Mouse (Mus musculus): Measurements from ENCODE around the gene Zfp30.
A peak's percentile ranks its signal among the peaks of the same experiment; 100 is the strongest.

The Zfp30 gene

GRCm38 (mm10) chr7:29783871-29784551 lies at the start of gene Zfp30:
Gene Zfp30, plus strand, starts transcription at chr7:29783998.
- DNase-seq (ENCODE audit: low spot score), result peak; percentile 69

DNA sequence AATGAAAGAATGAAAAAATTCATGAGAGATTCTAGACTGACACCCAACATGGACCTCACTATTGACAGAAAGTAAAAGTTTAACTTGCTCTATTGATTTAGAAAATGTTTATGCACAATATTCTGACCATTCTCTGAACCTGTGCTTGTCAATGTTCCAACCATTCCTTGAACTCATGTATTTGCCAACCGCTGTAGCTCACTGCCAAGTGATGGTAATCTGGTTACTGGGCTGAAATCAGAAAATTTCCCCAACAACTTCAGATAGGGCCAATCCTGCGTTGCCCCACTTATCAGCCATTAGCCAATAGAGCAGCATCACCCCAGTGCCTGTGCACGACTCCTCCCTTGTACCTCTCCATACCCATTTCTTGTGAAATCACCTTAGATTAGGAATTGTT lies 41.5 kb upstream of the Zfp30 start:
- DNase-seq (ENCODE audit: low spot score), result no peak

GRCm38 (mm10) chr7:29760476-29760875 lies 23.3 kb upstream of the Zfp30 start:
- DNase-seq (ENCODE audit: low spot score), result no peak

DNA sequence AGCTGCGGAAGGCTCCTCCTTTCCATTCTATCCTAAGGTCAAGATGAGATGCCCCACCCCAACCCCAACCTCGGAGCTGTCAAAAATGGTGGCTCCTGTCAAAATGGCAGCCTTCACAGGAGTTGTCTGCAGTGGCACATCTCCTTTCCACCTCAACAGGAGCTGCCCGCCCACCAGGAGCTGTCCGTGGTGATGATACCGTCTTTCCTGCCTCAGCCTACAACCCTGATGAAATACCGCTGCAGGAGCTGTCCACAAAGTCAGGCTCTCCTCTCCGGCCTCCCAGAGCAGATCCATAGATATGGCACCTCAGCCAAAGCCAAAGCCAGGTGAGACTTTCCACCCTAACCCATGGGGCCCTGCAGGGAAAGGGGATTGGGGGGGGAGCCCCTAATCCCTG lies 19.1 kb upstream of the Zfp30 start:
- no peak for DNase-seq (ENCODE audit: low spot score)

DNA sequence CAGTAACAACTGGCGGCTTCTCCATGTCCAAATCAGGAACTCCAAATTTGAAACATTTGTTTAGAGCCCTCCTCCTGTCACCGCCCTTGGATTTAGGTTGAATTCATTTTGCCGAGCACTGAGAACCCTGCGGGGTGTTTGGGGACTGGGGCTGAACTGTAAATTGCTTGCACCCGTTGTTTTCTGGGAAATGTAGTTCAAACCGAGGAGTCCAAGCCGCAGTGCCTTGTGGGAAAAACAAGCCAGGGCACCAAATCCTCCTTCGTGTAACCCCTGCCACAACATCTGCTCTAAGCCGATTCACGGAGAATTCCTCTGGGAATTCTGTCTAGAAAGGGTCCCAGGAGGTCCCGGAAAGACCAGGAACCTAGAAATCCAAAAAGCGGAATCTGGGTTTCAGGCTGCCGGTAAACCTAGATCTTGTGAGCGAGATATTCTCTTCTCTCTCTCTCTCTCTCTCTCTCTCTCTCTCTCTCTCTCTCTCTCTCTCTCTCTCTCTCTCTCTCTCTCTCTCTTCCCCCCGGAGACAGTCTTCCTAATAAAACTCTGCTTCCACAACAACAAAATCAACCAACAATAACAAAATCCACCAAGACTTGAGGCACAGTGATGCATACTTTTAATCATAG lies 16.6 kb upstream of the Zfp30 start:
- DNase-seq (ENCODE audit: low spot score), result peak; percentile 62

DNA sequence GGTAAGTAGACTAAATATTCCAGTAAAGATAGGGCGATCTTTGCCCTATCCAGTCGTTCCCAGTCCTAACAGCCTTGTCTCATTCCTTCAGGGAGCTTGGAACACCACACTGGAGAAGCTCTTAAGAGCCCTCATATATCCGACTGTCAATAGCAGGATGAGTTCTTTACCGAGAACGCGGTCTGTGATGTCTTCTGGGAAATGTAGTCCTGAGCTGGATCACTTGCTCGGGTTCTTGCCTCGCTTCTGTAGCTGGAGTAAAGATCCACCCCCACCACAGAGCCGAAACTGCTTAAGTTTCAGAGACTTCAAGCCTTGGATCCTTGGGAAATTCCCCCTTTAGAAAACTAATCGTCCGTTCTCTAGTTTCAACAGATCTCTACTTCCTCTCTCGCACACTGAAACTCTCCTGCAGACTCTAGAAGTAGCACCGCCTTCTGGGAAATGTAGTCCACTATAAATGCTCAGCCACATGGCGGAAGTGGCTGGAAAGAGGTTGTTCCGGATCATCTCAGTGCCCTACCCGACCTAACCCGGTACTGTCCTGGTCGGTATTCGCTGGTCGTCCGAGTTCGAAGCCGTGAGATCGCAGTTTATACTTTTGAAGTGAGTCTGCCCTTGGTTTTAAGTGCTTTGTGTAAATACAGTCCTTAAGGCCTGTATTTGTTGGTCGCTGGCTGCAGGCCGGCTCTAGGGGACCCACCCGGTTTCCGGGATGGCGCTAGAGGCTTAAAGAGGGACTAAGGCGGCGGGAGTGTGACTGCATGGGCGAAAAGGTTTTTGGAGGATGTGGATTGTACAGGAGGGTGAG lies 15.5 kb upstream of the Zfp30 start, which contains the start of gene Zfp84:
Gene Zfp84, plus strand, starts transcription at position 463 of the 811 bp plus-strand sequence.
- DNase-seq (ENCODE audit: low spot score), result peak; percentile 76

DNA sequence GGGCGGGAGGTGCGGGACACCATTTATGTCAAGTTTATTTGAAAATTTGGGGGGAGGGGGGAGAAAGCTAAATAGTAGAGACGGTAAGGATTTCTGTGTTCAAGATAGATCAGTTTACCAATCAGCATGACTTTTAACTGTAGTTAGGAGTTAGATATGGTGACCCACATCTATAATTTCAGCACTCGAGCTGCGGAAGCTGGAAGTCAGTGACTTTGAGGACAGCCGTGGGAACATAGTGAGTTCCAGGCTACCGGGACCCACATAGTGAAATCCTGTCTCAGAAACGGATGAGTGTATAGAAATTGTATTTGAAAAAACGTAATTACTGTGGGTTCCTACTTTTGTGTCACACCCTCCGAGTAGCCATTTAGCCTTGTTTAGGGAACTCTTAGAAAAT lies 14.8 kb upstream of the Zfp30 start:
- DNase-seq (ENCODE audit: low spot score), result no peak

DNA sequence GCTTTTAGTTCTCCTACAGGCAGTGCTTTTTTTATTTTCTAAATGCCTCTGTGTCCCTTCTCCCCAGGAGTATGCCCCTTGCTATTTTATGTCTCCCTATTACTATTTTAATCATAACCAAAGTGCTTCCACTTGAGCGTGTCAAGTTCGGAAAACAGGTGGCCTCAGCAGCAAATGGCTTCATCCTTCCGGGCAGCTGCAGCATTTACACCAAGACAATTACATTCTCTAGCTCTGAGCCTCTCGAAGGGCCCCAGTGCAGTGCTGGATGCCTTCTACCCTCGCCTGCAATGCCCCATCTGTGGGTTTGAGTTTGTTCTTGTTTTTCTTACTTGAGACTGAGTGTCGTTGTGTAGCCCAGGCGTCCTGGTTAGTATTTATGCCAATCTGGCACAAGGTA lies 10.3 kb upstream of the Zfp30 start:
- no peak for DNase-seq (ENCODE audit: low spot score)

GRCm38 (mm10) chr7:29774371-29774770 lies 9.4 kb upstream of the Zfp30 start:
- DNase-seq (ENCODE audit: low spot score), result no peak

DNA sequence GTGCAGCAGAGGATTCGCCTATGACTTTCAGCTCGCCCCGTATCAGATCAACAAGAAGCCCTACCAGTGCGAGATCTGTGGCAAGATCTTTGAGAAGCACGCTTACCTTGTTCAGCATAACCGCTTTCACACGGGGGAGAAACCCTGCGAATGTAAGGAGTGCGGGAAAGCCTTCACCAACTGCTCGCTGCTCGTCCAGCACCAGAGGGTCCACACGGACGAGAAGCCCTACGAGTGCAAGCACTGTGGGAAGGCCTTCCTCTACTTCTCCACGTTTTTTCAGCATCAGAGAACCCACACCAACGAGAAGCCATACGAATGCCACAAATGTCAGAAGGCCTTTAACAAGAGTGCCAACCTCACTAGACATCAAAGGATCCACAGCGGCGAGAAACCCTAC lies 7.2 kb upstream of the Zfp30 start:
- DNase-seq (ENCODE audit: low spot score), result no peak

DNA sequence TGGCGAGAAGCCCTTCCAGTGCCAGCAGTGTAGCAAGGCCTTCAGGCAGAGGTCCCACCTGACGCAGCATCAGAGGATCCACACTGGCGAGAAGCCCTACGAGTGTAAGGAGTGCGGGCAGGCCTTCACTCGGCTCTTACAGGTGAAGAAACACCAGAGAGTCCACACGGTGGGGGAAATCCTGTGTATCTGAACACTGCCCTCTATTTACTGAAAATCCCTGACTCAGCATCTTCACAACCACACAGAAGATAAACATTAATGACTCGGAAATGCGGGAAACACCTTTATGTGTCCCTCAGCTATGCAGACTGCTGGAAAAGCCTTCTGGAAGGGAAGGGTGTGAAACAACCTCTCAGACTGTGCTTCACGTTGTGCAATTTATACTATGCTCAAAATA lies 6.4 kb upstream of the Zfp30 start:
- DNase-seq (ENCODE audit: low spot score), result no peak

DNA sequence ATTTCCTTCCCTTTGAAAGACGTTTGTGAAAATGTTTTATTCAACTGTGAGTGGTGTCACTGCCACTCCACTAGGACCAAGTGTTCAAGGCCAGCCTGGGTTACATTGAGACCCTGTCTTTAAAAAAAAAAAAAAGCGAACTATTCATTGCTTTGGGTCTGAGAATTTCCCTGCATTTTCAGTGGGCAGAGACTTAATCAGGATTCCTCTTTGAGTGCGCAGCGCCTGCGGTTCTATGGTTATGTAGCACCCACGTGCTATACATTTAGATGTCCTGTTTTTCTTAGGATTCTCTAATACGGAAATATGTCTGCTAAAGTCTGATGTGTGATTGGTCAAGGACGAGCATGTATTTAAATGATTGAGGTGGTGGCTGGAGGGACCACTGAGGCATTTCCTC lies 1.2 kb downstream of the Zfp30 start:
- DNase-seq (ENCODE audit: low spot score), result no peak

- DNase-seq (ENCODE audit: low spot score), result no peak
These were observed 2.1 kb downstream of the Zfp30 start for GRCm38 (mm10) chr7:29785888-29786287.

GRCm38 (mm10) chr7:29792906-29793305 lies 9.1 kb downstream of the Zfp30 start:
- no peak for DNase-seq (ENCODE audit: low spot score)

DNA sequence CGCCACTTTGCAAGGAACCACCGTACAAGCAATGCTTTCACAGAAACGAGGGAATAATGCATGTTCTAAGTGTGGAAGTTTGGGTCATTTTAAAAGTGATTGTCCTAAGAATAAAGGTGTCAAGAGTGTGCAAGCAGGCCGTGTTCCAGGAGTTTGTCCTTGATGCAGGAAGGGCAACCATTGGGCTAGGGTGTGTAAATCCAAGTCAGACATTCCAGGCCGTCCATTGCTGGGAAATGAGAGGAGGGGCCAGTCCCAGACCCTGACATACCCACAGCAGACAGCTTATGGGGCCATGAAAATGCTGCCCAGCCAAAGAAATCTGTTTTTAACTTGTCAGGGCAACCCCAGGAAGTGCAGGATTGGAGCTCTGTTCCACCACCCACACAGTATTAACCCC lies 23.2 kb downstream of the Zfp30 start:
- no peak for DNase-seq (ENCODE audit: low spot score)

GRCm38 (mm10) chr7:29812244-29812643 lies 28.4 kb downstream of the Zfp30 start:
- DNase-seq (ENCODE audit: low spot score), result no peak

DNA sequence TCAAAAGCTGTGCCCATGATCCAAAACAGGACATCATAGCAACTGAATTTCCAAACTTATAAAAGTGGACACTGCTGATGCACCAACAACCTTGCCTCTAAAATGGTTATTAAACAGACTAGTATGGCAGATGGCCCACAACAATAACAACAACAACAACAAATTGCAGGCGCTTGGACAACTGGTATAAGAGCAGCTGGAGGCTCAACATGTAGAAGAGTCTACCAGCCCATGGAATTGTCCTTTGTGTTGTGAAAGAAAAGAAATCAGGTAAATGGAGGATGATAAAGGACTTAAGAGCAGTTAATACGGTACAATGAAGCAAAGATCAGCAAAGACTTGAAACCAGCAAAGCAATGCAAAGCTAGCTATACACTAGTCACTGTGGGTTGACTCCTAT lies 30.6 kb downstream of the Zfp30 start:
- DNase-seq (ENCODE audit: low spot score), result no peak

DNA sequence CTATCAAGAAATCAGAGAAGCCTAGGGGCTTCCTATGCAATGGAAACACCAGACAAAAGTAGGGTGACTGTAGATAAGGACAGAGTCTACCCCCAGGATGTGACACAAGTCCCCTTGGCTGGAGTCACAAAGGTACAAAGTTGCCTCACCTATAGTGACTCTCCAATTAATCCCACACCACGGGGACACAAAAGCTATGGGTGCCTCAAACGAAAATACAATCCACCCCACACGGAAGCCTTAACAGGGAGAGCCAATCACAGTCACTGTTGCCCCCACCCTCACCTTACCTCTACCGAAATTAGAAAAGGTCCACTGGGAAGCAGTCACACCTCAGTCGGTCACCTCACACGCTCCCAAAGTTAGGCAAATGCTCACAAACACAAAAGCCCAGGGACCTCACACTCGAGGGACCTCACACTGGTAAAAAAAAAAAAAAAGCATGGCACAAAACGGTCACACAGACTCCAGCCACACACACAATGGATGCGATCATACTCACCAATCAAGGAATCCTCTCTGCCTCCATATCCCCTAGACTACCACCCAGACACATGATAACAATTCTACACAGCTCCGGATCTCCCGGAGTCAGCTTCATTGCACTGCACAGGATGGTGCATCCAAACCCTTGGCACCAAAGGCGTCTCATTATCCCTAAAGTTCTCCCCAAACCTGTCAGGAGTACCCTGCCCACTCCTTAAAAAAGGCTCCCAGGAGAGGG lies 31.4 kb downstream of the Zfp30 start:
- DNase-seq (ENCODE audit: low spot score), result no peak

DNA sequence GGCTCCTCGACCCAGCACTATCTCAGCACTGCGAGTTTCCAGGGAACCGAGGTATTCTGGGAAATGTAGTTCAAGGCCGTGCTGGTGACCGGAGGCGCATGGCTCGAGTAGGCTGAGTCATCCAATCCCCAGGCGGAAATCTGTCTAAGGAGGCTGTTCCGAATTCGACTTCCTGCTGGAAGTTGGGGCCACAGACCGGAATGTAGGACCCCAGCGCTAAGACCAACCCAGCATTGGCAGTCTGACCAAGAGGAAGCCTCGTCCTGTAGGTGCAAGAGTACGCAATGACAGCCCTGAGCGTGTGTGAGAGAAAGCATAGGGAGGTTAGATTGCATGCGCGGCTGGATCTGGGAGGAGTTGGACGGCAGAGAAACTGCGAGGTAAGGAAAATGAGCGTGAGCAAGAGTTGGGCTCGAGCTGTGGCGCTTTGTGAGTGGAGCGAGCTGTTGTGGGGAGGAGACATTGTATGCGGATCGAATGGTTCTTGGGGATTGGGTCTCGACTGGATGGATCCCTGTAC lies 32.2 kb downstream of the Zfp30 start, which contains the start of gene Zfp790:
Gene Zfp790, plus strand, starts transcription at position 205 of the 520 bp plus-strand sequence.
- peak; percentile 76 for DNase-seq (ENCODE audit: low spot score)

DNA sequence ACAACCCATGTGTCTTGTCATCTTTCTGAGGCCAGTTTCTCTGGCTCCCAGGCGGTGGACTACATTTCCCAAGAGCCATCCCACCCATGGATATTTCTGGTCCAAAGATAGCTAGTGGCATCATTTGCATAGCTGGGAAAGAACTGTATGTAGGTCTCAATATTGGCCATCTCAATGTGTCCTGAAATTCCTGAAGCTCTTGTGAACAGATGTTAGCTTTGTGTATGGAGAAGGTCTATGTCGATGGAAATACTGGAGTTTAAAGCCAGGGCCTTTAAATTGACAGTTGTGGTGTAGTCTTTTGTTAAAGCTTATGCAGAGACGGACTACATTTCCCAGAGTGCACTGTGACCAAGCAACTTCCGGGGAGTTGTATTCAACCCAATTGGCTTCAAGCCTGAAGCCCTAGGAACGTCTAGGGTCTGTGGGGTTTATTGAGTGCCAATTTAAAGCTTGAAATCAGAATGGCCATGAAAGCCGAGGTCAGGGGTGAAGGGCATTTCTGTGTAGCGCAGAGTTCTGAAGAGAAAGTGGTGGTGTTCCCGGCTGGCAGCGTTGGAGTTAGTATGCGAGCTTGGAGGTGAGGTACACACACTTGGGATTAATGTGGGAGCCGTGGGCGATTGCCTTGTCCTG lies 34.9 kb downstream of the Zfp30 start:
- peak; percentile 54 for DNase-seq (ENCODE audit: low spot score)

DNA sequence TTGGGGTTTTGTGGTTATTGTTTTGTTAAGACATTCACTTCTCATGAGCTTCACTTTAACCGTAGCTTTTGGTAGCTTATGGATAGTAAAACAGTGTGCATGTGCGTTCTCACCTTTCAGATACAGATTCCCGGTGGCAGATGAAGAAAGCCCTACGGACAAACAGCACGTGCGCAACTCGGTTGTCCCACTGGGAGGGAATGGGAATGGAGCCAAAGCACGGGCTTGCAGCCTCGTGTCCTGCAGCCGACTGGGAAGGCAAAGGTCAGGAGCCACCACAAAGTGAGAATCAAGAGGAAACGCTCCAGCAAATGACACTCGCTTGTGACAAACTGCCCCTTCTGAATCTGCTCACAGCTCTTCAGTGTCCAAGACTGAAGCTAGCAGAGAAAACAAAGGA lies 44.2 kb downstream of the Zfp30 start:
- no peak for DNase-seq (ENCODE audit: low spot score)

- no peak for DNase-seq (ENCODE audit: low spot score)
These were observed 46.0 kb downstream of the Zfp30 start for GRCm38 (mm10) chr7:29829804-29830203.
